Mouse (Mus musculus) spleen, postnatal 36 days (tissue): ENCODE data around the gene Ap3b1.

Experiments
- DNase-seq, 2 experiments: peaks; one replicate each; pipeline ENCODE4 v3.0.0; 2022; ENCODE audit warnings: low spot score in 2 of 2, mixed read lengths in 1 of 2

Gene Ap3b1

GRCm38 (mm10) chr13:94595289-94595688 lies 236.5 kb downstream of the Ap3b1 start:
- no peak for DNase-seq

GRCm38 (mm10) chr13:94595701-94596361 lies 237.1 kb downstream of the Ap3b1 start:
- DNase-seq, result no peak

- no peak for DNase-seq
Observed at GRCm38 (mm10) chr13:94596386-94597033, 237.8 kb downstream of the Ap3b1 start.

- DNase-seq, result no peak
Observed at GRCm38 (mm10) chr13:94599718-94600117, 241.0 kb downstream of the Ap3b1 start.

- no peak for DNase-seq
Observed at GRCm38 (mm10) chr13:94607035-94607860, 248.5 kb downstream of the Ap3b1 start.

GRCm38 (mm10) chr13:94607861-94608223 lies 249.1 kb downstream of the Ap3b1 start:
- DNase-seq, result no peak

- no peak for DNase-seq
Observed at GRCm38 (mm10) chr13:94608420-94608831, 249.7 kb downstream of the Ap3b1 start.

- DNase-seq, result no peak
Observed at GRCm38 (mm10) chr13:94608947-94609346, 250.2 kb downstream of the Ap3b1 start.
